Mouse (Mus musculus): Measurements from ENCODE around the gene 4933428G20Rik. TPM values are rescaled to one million over a fixed set of nuclear protein-coding genes. Genes with fewer than 3 reads are reported as not detected.

4933428G20Rik gene
- polyA plus RNA-seq, 1 experiment: not detected

- no peaks in the 10 kb centered on the region; the same call in 1 of the 2 replicates for H3K27me3 ChIP-seq (ENCODE audit: control insufficient read depth, insufficient read depth, low read length)
- no peak for TF ChIP-seq POLR2A (IDR thresholded peaks at IDR 0.05; ENCODE audit: control insufficient read depth, extremely low read depth, insufficient read depth, low read length, poor library complexity)
- TF ChIP-seq CTCF (IDR thresholded peaks at IDR 0.05; ENCODE audit: borderline replicate concordance, control insufficient read depth, extremely low read depth, insufficient read depth, low read length, poor library complexity): no peak
- DNase-seq: no peak
Observed at GRCm38 (mm10) chr11:97520541-97520940, 20.4 kb upstream of the 4933428G20Rik start.

GRCm38 (mm10) chr11:97513066-97513465, 12.9 kb upstream of the 4933428G20Rik start:
- no peak overlapping the region for H3K27ac ChIP-seq (ENCODE audit: control insufficient read depth, insufficient read depth, low read length)
- peaks cover 40% of the 10 kb centered on the region for H3K4me1 ChIP-seq (replicated peaks; ENCODE audit: control insufficient read depth, insufficient read depth, low read length)
- DNase-seq: no peak
- no peaks in the 10 kb centered on the region for H3K27me3 ChIP-seq (ENCODE audit: control insufficient read depth, insufficient read depth, low read length)
- H3K4me3 ChIP-seq (ENCODE audit: control insufficient read depth, insufficient read depth, low read length): no peak overlapping the region
- TF ChIP-seq CTCF (IDR thresholded peaks at IDR 0.05; ENCODE audit: borderline replicate concordance, control insufficient read depth, extremely low read depth, insufficient read depth, low read length, poor library complexity) (no peak), POLR2A (IDR thresholded peaks at IDR 0.05; ENCODE audit: control insufficient read depth, extremely low read depth, insufficient read depth, low read length, poor library complexity) (no peak)
- 98% methylated on average over 3 of the region's 3 CpGs for WGBS
- H3K36me3 ChIP-seq (ENCODE audit: control insufficient read depth, insufficient read depth, low read length): no peaks in the 10 kb centered on the region

More at GRCm38 (mm10) chr11:97520541-97520940, 20.4 kb upstream of the 4933428G20Rik start:
- Histone ChIP-seq H3K4me1 (replicated peaks; ENCODE audit: control insufficient read depth, insufficient read depth, low read length) (no peaks in the 10 kb centered on the region), H3K27ac (ENCODE audit: control insufficient read depth, insufficient read depth, low read length) (no peak overlapping the region), H3K4me3 (ENCODE audit: control insufficient read depth, insufficient read depth, low read length) (no peak overlapping the region), H3K36me3 (ENCODE audit: control insufficient read depth, insufficient read depth, low read length) (no peaks in the 10 kb centered on the region)
- WGBS: 97% methylated on average over 7 of the region's 7 CpGs

GRCm38 (mm10) chr11:97512511-97512910, 12.4 kb upstream of the 4933428G20Rik start:
- Histone ChIP-seq H3K4me3 (ENCODE audit: control insufficient read depth, insufficient read depth, low read length) (peak overlapping the region; percentile 32), H3K36me3 (ENCODE audit: control insufficient read depth, insufficient read depth, low read length) (no peaks in the 10 kb centered on the region), H3K27ac (ENCODE audit: control insufficient read depth, insufficient read depth, low read length) (peak overlapping the region; percentile 31; the same call in 1 of the 2 replicates), H3K27me3 (ENCODE audit: control insufficient read depth, insufficient read depth, low read length) (no peaks in the 10 kb centered on the region), H3K4me1 (replicated peaks; ENCODE audit: control insufficient read depth, insufficient read depth, low read length) (peaks cover 46% of the 10 kb centered on the region)
- 80% methylated on average over 6 of the region's 6 CpGs for WGBS
- TF ChIP-seq POLR2A (IDR thresholded peaks at IDR 0.05; ENCODE audit: control insufficient read depth, extremely low read depth, insufficient read depth, low read length, poor library complexity): no peak
- DNase-seq: no peak

GRCm38 (mm10) chr11:97511661-97512369, 11.7 kb upstream of the 4933428G20Rik start:
- peak overlapping the region; percentile 31; the same call in 1 of the 2 replicates for H3K27ac ChIP-seq (ENCODE audit: control insufficient read depth, insufficient read depth, low read length)
- WGBS: 39% methylated on average over 13 of the region's 13 CpGs
- peak; percentile 62 for DNase-seq
- peak overlapping the region; percentile 32 for H3K4me3 ChIP-seq (ENCODE audit: control insufficient read depth, insufficient read depth, low read length)
- H3K4me1 ChIP-seq (replicated peaks; ENCODE audit: control insufficient read depth, insufficient read depth, low read length): peaks cover 46% of the 10 kb centered on the region
- H3K27me3 ChIP-seq (ENCODE audit: control insufficient read depth, insufficient read depth, low read length): no peaks in the 10 kb centered on the region
- no peaks in the 10 kb centered on the region for H3K36me3 ChIP-seq (ENCODE audit: control insufficient read depth, insufficient read depth, low read length)
- no peak for TF ChIP-seq CTCF (IDR thresholded peaks at IDR 0.05; ENCODE audit: borderline replicate concordance, control insufficient read depth, extremely low read depth, insufficient read depth, low read length, poor library complexity)
- TF ChIP-seq POLR2A (IDR thresholded peaks at IDR 0.05; ENCODE audit: control insufficient read depth, extremely low read depth, insufficient read depth, low read length, poor library complexity): no peak

GRCm38 (mm10) chr11:97510966-97511660, 11.0 kb upstream of the 4933428G20Rik start:
- Histone ChIP-seq H3K27ac (ENCODE audit: control insufficient read depth, insufficient read depth, low read length) (no peak overlapping the region), H3K36me3 (ENCODE audit: control insufficient read depth, insufficient read depth, low read length) (no peaks in the 10 kb centered on the region), H3K27me3 (ENCODE audit: control insufficient read depth, insufficient read depth, low read length) (no peaks in the 10 kb centered on the region), H3K4me1 (replicated peaks; ENCODE audit: control insufficient read depth, insufficient read depth, low read length) (peaks cover 48% of the 10 kb centered on the region), H3K4me3 (ENCODE audit: control insufficient read depth, insufficient read depth, low read length) (no peak overlapping the region)
- no peak for TF ChIP-seq POLR2A (IDR thresholded peaks at IDR 0.05; ENCODE audit: control insufficient read depth, extremely low read depth, insufficient read depth, low read length, poor library complexity)
- TF ChIP-seq CTCF (IDR thresholded peaks at IDR 0.05; ENCODE audit: borderline replicate concordance, control insufficient read depth, extremely low read depth, insufficient read depth, low read length, poor library complexity): peak; percentile 78; the same call in 1 of the 2 replicates
- DNase-seq: peak; percentile 62
- WGBS: 46% methylated on average over 10 of the region's 10 CpGs

GRCm38 (mm10) chr11:97509715-97510485, 9.8 kb upstream of the 4933428G20Rik start:
- Histone ChIP-seq H3K4me3 (ENCODE audit: control insufficient read depth, insufficient read depth, low read length) (no peak overlapping the region), H3K27me3 (ENCODE audit: control insufficient read depth, insufficient read depth, low read length) (no peaks in the 10 kb centered on the region), H3K27ac (ENCODE audit: control insufficient read depth, insufficient read depth, low read length) (peak overlapping the region; percentile 65; the same call in 1 of the 2 replicates), H3K36me3 (ENCODE audit: control insufficient read depth, insufficient read depth, low read length) (no peaks in the 10 kb centered on the region), H3K4me1 (replicated peaks; ENCODE audit: control insufficient read depth, insufficient read depth, low read length) (peaks cover 48% of the 10 kb centered on the region)
- TF ChIP-seq POLR2A (IDR thresholded peaks at IDR 0.05; ENCODE audit: control insufficient read depth, extremely low read depth, insufficient read depth, low read length, poor library complexity) (no peak), CTCF (IDR thresholded peaks at IDR 0.05; ENCODE audit: borderline replicate concordance, control insufficient read depth, extremely low read depth, insufficient read depth, low read length, poor library complexity) (no peak)
- 46% methylated on average over 24 of the region's 24 CpGs for WGBS
- DNase-seq: peak; percentile 23
